Comparison of ENCODE assay signal across 34 mouse cellular contexts in genomic region chr17:34803367-34803766, GRCm38 (mm10). TPM values are rescaled to one million over a fixed set of nuclear protein-coding genes. Genes with fewer than 3 reads are reported as not detected.
"Had no signal": no experiment of that assay in that cellular context is flagged by ENCODE, and none has a peak within 500 bp of the region (broad histone marks: within the 10 kb centered on the region; RNA-seq: fewer than 3 reads in every experiment).

No protein-coding gene starts in this region.

RNA-seq across cellular contexts. Expression of gene Cyp21a1, which starts 1.0 kb away (rescaled TPM):
- total RNA-seq: left cerebral cortex, postnatal 10 days; left cerebral cortex, postnatal 14 days; left cerebral cortex, postnatal 25 days; left cerebral cortex, postnatal 36 days; left cerebral cortex, postnatal 4 days; megakaryocyte progenitor cell, adult 5-6 weeks; megakaryocyte, adult 5-6 weeks; megakaryocyte-erythroid progenitor cell, adult 5-6 weeks; midbrain, postnatal 0 days; monocyte, adult 5-6 weeks had no signal
- polyA plus RNA-seq: limb, embryonic 10.5 days; limb, embryonic 11.5 days; limb, embryonic 12.5 days; limb, embryonic 13.5 days; liver, adult 2 months; liver, embryonic 11.5 days; liver, embryonic 12.5 days; liver, embryonic 13.5 days; liver, embryonic 14.5 days; liver, postnatal 0 days; lung, embryonic 14.5 days; lung, embryonic 15.5 days; lung, embryonic 16.5 days; lung, postnatal 0 days; macrophage; midbrain, embryonic 10.5 days; midbrain, embryonic 11.5 days; midbrain, embryonic 12.5 days; midbrain, embryonic 13.5 days; midbrain, embryonic 14.5 days; midbrain, embryonic 15.5 days; midbrain, embryonic 16.5 days; midbrain, postnatal 0 days; myocyte; neural tube, embryonic 11.5 days had no signal
